22 mouse cellular contexts compared by ENCODE assay signal in the genomic region with DNA sequence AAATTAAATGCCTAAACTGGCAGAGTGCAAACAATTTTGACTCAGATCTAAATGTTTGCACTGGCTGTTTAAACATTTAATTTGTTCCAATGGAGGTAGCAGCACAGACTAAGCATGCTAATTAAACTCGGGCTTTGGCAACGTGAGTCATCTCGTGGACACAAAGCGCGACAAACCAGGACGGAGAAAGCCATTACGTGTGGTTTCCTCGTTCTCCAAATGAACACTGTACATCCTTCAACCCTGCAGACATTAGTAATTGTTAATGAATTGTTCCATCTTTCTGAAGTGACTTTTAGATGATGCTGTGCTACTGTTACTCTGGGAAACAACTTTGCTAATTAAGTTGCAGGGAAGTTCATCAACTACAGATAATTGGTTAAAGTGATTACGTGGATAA. TPM values are rescaled to one million over a fixed set of nuclear protein-coding genes. Genes with fewer than 3 reads are reported as not detected.
A peak's percentile ranks its signal among the peaks of the same experiment; 100 is the strongest.
DNase-seq lines count a peak whose midpoint lies in the region; ATAC-seq and TF ChIP-seq lines count a peak whose summit lies in the region.
"Had no signal": no experiment of that assay in that cellular context is flagged by ENCODE, and none has a peak within 500 bp of the region (broad histone marks: within the 10 kb centered on the region; RNA-seq: fewer than 3 reads in every experiment).

No protein-coding gene starts in this region.

- peaks cover 18% of the 10 kb centered on the region for H3K4me1 ChIP-seq in hindbrain, embryonic 13.5 days (replicated peaks)
- H3K4me1 ChIP-seq in hindbrain, embryonic 14.5 days (replicated peaks; ENCODE audit: control insufficient read depth, insufficient read depth, low read length): peaks cover 13% of the 10 kb centered on the region
- no peaks in the 10 kb centered on the region for H3K4me1 ChIP-seq in midbrain, embryonic 15.5 days
- peaks cover 2% of the 10 kb centered on the region; the same call in 1 of the 2 replicates for H3K4me1 ChIP-seq in midbrain, embryonic 16.5 days (ENCODE audit: control insufficient read depth, insufficient read depth, low read length)
- H3K4me1 ChIP-seq in stomach, embryonic 16.5 days (ENCODE audit: control insufficient read depth, insufficient read depth, low read length): no peaks in the 10 kb centered on the region
- H3K4me1 ChIP-seq: embryonic facial prominence, embryonic 13.5 days; intestine, embryonic 15.5 days; liver, embryonic 15.5 days had no signal

- DNase-seq in hindbrain, embryonic 14.5 days (ENCODE audit: low spot score): no peak
- DNase-seq in Patski (ENCODE audit: low read depth, low spot score): no peak
- no peak for DNase-seq in adrenal gland, postnatal 14 days
- DNase-seq: adrenal gland, postnatal 25 days; cerebellum, adult 18-20 months; gastrocnemius, adult 2 months; gastrocnemius, postnatal 36 days had no signal

- ATAC-seq in hindbrain, embryonic 13.5 days (ENCODE audit: low FRiP score): 0 out of 2 replicates have a peak, but pooled peaks have one; percentile 6
- ATAC-seq in hindbrain, embryonic 14.5 days (ENCODE audit: low FRiP score): no peak
- ATAC-seq in midbrain, embryonic 15.5 days (replicated peaks): peak; percentile 49; the same call in 1 of the 2 replicates
- no peak for ATAC-seq in midbrain, embryonic 16.5 days
- peak; percentile 36 for ATAC-seq in Patski
- ATAC-seq in stomach, embryonic 16.5 days (ENCODE audit: insufficient read depth, low FRiP score): peak; percentile 47; the same call in 1 of the 2 replicates
- ATAC-seq: intestine, embryonic 15.5 days had no signal

- WGBS in hindbrain, embryonic 13.5 days: 58% methylated on average over 9 of the region's 9 CpGs
- WGBS in hindbrain, embryonic 14.5 days: 55% methylated on average over 9 of the region's 9 CpGs
- 68% methylated on average over 9 of the region's 9 CpGs for WGBS in midbrain, embryonic 15.5 days
- WGBS in midbrain, embryonic 16.5 days: 63% methylated on average over 9 of the region's 9 CpGs
- 46% methylated on average over 9 of the region's 9 CpGs for WGBS in stomach, embryonic 16.5 days

- H3K36me3 ChIP-seq in hindbrain, embryonic 13.5 days: no peaks in the 10 kb centered on the region
- no peaks in the 10 kb centered on the region for H3K36me3 ChIP-seq in hindbrain, embryonic 14.5 days (replicated peaks; ENCODE audit: control insufficient read depth, insufficient read depth)
- no peaks in the 10 kb centered on the region for H3K36me3 ChIP-seq in midbrain, embryonic 15.5 days (replicated peaks)
- H3K36me3 ChIP-seq in midbrain, embryonic 16.5 days (ENCODE audit: control insufficient read depth, insufficient read depth, low read length): no peaks in the 10 kb centered on the region
- no peaks in the 10 kb centered on the region for H3K36me3 ChIP-seq in stomach, embryonic 16.5 days (ENCODE audit: control insufficient read depth, insufficient read depth, low read length)
- H3K36me3 ChIP-seq: embryonic facial prominence, embryonic 13.5 days; hindbrain, embryonic 15.5 days; intestine, embryonic 15.5 days; limb, embryonic 12.5 days; liver, embryonic 15.5 days had no signal

- CTCF ChIA-PET in Patski (lab: Charles Lee): interaction anchor here (1.4 to 2.5 kb wide), 2 partner anchors 107 to 120 kb away, joined by 3 to 9 read pairs; no protein-coding TSS in a partner anchor

- TF ChIP-seq CTCF in Patski (IDR thresholded peaks at IDR 0.05): no peak

- H3K9me3 ChIP-seq in hindbrain, embryonic 13.5 days: no peaks in the 10 kb centered on the region
- no peaks in the 10 kb centered on the region for H3K9me3 ChIP-seq in hindbrain, embryonic 14.5 days (ENCODE audit: control insufficient read depth, low read length)
- no peaks in the 10 kb centered on the region for H3K9me3 ChIP-seq in midbrain, embryonic 15.5 days
- no peaks in the 10 kb centered on the region for H3K9me3 ChIP-seq in midbrain, embryonic 16.5 days (replicated peaks; ENCODE audit: control insufficient read depth, low read length, poor library complexity, severe bottlenecking)
- no peaks in the 10 kb centered on the region for H3K9me3 ChIP-seq in stomach, embryonic 16.5 days (replicated peaks; ENCODE audit: control insufficient read depth, low read length)
- H3K9me3 ChIP-seq: embryonic facial prominence, embryonic 13.5 days; hindbrain, embryonic 15.5 days; intestine, embryonic 15.5 days; limb, embryonic 12.5 days; liver, embryonic 15.5 days had no signal

- H3K4me3 ChIP-seq in hindbrain, embryonic 13.5 days: no peak overlapping the region
- no peak overlapping the region for H3K4me3 ChIP-seq in hindbrain, embryonic 14.5 days (replicated peaks; ENCODE audit: low read length)
- H3K4me3 ChIP-seq in midbrain, embryonic 15.5 days: no peak overlapping the region
- no peak overlapping the region for H3K4me3 ChIP-seq in midbrain, embryonic 16.5 days (ENCODE audit: low read depth, low read length)
- H3K4me3 ChIP-seq in stomach, embryonic 16.5 days (replicated peaks; ENCODE audit: low read length): no peak overlapping the region
- H3K4me3 ChIP-seq: embryonic facial prominence, embryonic 13.5 days; gastrocnemius, adult 2 months; heart, adult 2 months; hindbrain, embryonic 15.5 days; intestine, embryonic 15.5 days; layer of hippocampus, adult 2 months; left cerebral cortex, adult 2 months; limb, embryonic 12.5 days; liver, embryonic 15.5 days had no signal

- H3K9ac ChIP-seq in hindbrain, embryonic 13.5 days: no peak overlapping the region
- H3K9ac ChIP-seq in hindbrain, embryonic 14.5 days: no peak overlapping the region
- no peak overlapping the region for H3K9ac ChIP-seq in midbrain, embryonic 15.5 days
- H3K9ac ChIP-seq in midbrain, embryonic 16.5 days (ENCODE audit: low read depth, low read length): no peak overlapping the region
- no peak overlapping the region for H3K9ac ChIP-seq in stomach, embryonic 16.5 days (ENCODE audit: low read length)
- H3K9ac ChIP-seq: embryonic facial prominence, embryonic 13.5 days; hindbrain, embryonic 15.5 days; intestine, embryonic 15.5 days; limb, embryonic 12.5 days; liver, embryonic 15.5 days; lung, embryonic 14.5 days had no signal

- POLR2A ChIA-PET in Patski (lab: Charles Lee): no interaction called here

- in situ Hi-C loops in Patski (cut with MboI; ENCODE audit: low pct_unique_long_range_greater_than_20kb): loop anchor here (10.0 kb wide), 2 partner anchors 264 to 344 kb away; a partner anchor contains a TSS

- H3K4me2 ChIP-seq in hindbrain, embryonic 13.5 days: no peak overlapping the region
- H3K4me2 ChIP-seq in hindbrain, embryonic 14.5 days (replicated peaks): no peak overlapping the region
- no peak overlapping the region for H3K4me2 ChIP-seq in midbrain, embryonic 15.5 days
- no peak overlapping the region for H3K4me2 ChIP-seq in midbrain, embryonic 16.5 days (ENCODE audit: low read length)
- no peak overlapping the region for H3K4me2 ChIP-seq in stomach, embryonic 16.5 days (ENCODE audit: low read depth, low read length)
- H3K4me2 ChIP-seq: embryonic facial prominence, embryonic 13.5 days; hindbrain, embryonic 15.5 days; intestine, embryonic 15.5 days; limb, embryonic 12.5 days; liver, embryonic 15.5 days; lung, embryonic 14.5 days had no signal

- H3K27ac ChIP-seq in hindbrain, embryonic 13.5 days: no peak overlapping the region
- H3K27ac ChIP-seq in hindbrain, embryonic 14.5 days: no peak overlapping the region; the same call in 1 of the 2 replicates
- no peak overlapping the region for H3K27ac ChIP-seq in midbrain, embryonic 15.5 days
- no peak overlapping the region for H3K27ac ChIP-seq in midbrain, embryonic 16.5 days (ENCODE audit: low read length)
- no peak overlapping the region for H3K27ac ChIP-seq in stomach, embryonic 16.5 days (ENCODE audit: low read length)
- H3K27ac ChIP-seq: embryonic facial prominence, embryonic 13.5 days; gastrocnemius, adult 2 months; heart, adult 2 months; hindbrain, embryonic 15.5 days; intestine, embryonic 15.5 days; layer of hippocampus, adult 2 months; left cerebral cortex, adult 2 months; limb, embryonic 12.5 days; liver, embryonic 15.5 days had no signal

- no peaks in the 10 kb centered on the region for H3K27me3 ChIP-seq in hindbrain, embryonic 13.5 days
- no peaks in the 10 kb centered on the region for H3K27me3 ChIP-seq in hindbrain, embryonic 14.5 days (ENCODE audit: control insufficient read depth, insufficient read depth, low read length)
- no peaks in the 10 kb centered on the region for H3K27me3 ChIP-seq in midbrain, embryonic 15.5 days (replicated peaks)
- H3K27me3 ChIP-seq in midbrain, embryonic 16.5 days (ENCODE audit: control insufficient read depth, insufficient read depth, low read depth, low read length): no peaks in the 10 kb centered on the region
- H3K27me3 ChIP-seq in Patski: peaks cover 4% of the 10 kb centered on the region
- no peaks in the 10 kb centered on the region for H3K27me3 ChIP-seq in stomach, embryonic 16.5 days (ENCODE audit: control insufficient read depth, insufficient read depth, low read length)
- H3K27me3 ChIP-seq: embryonic facial prominence, embryonic 13.5 days; hindbrain, embryonic 15.5 days; intestine, embryonic 15.5 days; liver, embryonic 15.5 days had no signal

RNA-seq across cellular contexts. Expression of a gene that starts 32.7 kb away (rescaled TPM):
- 33.2 and 35.3 TPM in 2 replicates for polyA plus RNA-seq in hindbrain, embryonic 13.5 days (2015; fragmentation: Nextera tagmentation; extraction: Ambion mirVana)
- 40.5 and 52.0 TPM in 2 replicates for polyA plus RNA-seq in hindbrain, embryonic 14.5 days (2014; fragmentation: Nextera tagmentation; extraction: Ambion mirVana)
- polyA plus RNA-seq in midbrain, embryonic 15.5 days (2015; fragmentation: Nextera tagmentation; extraction: Ambion mirVana): 72.8 and 73.2 TPM in 2 replicates
- 54.5 and 64.5 TPM in 2 replicates for polyA plus RNA-seq in midbrain, embryonic 16.5 days (2015; fragmentation: Nextera tagmentation; extraction: Ambion mirVana)
- 0.50 TPM for polyA plus RNA-seq in Patski (2021)
- polyA plus RNA-seq in stomach, embryonic 16.5 days (2015; fragmentation: Nextera tagmentation; extraction: Ambion mirVana): 0.27 and 0.32 TPM in 2 replicates
- total RNA-seq in adrenal gland, postnatal 14 days (2021): 0.11 and 0.45 TPM in 2 replicates
- total RNA-seq: common myeloid progenitor, adult 5-6 weeks; gastrocnemius, adult 2 months; gastrocnemius, postnatal 36 days; heart, adult 2 months; liver, adult 2 months had no signal
- polyA plus RNA-seq: heart, adult 2 months; liver, adult 2 months had no signal

Comparison
In these comparisons a context has a peak if more than half of its experiments do, and no peak if none do; other contexts are left out.
1. ATAC-seq: peak in hindbrain, embryonic 13.5 days (single experiment), midbrain, embryonic 15.5 days (single experiment), Patski (single experiment) and stomach, embryonic 16.5 days (single experiment); none in hindbrain, embryonic 14.5 days (single experiment) and midbrain, embryonic 16.5 days (single experiment).
2. RNA of a gene that starts 32.7 kb away (polyA plus RNA-seq): 72.8 to 73.2 TPM in midbrain, embryonic 15.5 days, 54.5 to 64.5 TPM in midbrain, embryonic 16.5 days, 40.5 to 52.0 TPM in hindbrain, embryonic 14.5 days and 33.2 to 35.3 TPM in hindbrain, embryonic 13.5 days; 0.50 TPM in Patski (single experiment) and 0.27 to 0.32 TPM in stomach, embryonic 16.5 days; every median in the first group is over 10 times any median in the second.